Mouse (Mus musculus) intestine, embryonic 16.5 days (tissue): ENCODE measurements around the gene Ksr2. TPM values are rescaled to one million over a fixed set of nuclear protein-coding genes. Genes with fewer than 3 reads are reported as not detected.
"Not testable (repeated sequence)": the region's sequence is repeated elsewhere in the genome, so short reads cannot be mapped to it uniquely, and the experiment has no call there.

Source experiments
- ATAC-seq: fragments of 200-750 bp; cut with Nextera tagmentation; 2 replicates; pipeline ENCODE4 v1.8.0; 2017; ENCODE audit warnings: moderate TSS enrichment, moderate library complexity
- H3K27ac ChIP-seq: fragments of 300-500 bp; sonication (generic); 2 replicates; pipeline ENCODE4 v1.5.1; 2014; ENCODE audit warnings: mild to moderate bottlenecking, low read length
- H3K27me3 ChIP-seq: fragments of 300-500 bp; sonication (generic); replicated peaks from 2 replicates; pipeline ENCODE4 v1.6.1; 2014; ENCODE audit warnings: low read length, control low read depth, mixed read lengths; ENCODE audit not compliant: control insufficient read depth, insufficient read depth
- H3K36me3 ChIP-seq: fragments of 300-500 bp; sonication (generic); 2 replicates; pipeline ENCODE4 v1.6.1; 2014; ENCODE audit warnings: low read length, control low read depth; ENCODE audit not compliant: control insufficient read depth, insufficient read depth
- H3K4me1 ChIP-seq: fragments of 300-500 bp; sonication (generic); 2 replicates; pipeline ENCODE4 v1.6.1; 2014; ENCODE audit warnings: low read length, control low read depth, mixed read lengths; ENCODE audit not compliant: control insufficient read depth, insufficient read depth
- H3K4me2 ChIP-seq: fragments of 300-500 bp; sonication (generic); 2 replicates; pipeline ENCODE4 v1.6.1; 2014; ENCODE audit warnings: low read depth, low read length, control low read depth
- H3K4me3 ChIP-seq: fragments of 300-500 bp; sonication (generic); 2 replicates; pipeline ENCODE4 v1.5.1; 2014; ENCODE audit warnings: mild to moderate bottlenecking, low read length
- H3K9ac ChIP-seq: fragments of 300-500 bp; sonication (generic); 2 replicates; pipeline ENCODE4 v1.6.1; 2014; ENCODE audit warnings: low read depth, low read length
- H3K9me3 ChIP-seq: fragments of 300-500 bp; sonication (generic); 2 replicates; pipeline ENCODE4 v1.6.1; 2016; ENCODE audit warnings: low read length, control low read depth; ENCODE audit not compliant: control insufficient read depth
- WGBS: fragments of 180-500 bp; shearing (Covaris S2); extraction: QIAGEN DNeasy Blood & Tissue Kit; methylation state at CpG from one replicate; pipeline ENCODE4 v1.1.7; 2014; 5-methylcytosine and 5-hydroxymethylcytosine counted together
- polyA plus RNA-seq: library from polyadenylated mRNA; unstranded; fragments of >200 nt; fragmentation: Nextera tagmentation; extraction: Ambion mirVana; gene quantifications from 2 replicates; pipeline ENCODE4 v1.2.1, GENCODE M21; 2015

Gene Ksr2
- polyA plus RNA-seq, 1 experiment from 2014 or later = 0.20 TPM

DNA sequence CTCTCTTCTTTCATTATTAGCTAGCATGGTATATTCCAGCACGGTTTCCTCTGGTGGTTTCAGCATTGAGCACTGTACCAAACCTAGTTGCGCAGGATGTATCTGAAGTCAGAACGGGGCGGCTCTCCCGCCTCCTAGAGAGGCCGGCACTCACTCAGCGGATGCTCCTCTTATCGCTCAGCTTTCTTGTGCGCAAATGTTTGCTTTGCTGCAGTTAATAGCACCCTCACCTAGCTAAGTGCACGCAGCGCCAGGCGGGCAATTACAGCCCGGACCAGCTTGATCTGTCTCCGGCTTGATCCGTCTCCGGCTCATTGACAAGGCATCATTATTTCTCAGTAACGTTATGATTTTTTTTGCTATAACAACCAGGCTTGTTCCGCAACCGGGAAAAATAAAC is 179.5 kb downstream of the Ksr2 start:
- Histone ChIP-seq H3K9me3 (no peaks in the 10 kb centered on the region), H3K4me2 (no peak overlapping the region), H3K4me3 (no peak overlapping the region), H3K27ac (no peak overlapping the region), H3K4me1 (no peaks in the 10 kb centered on the region), H3K27me3 (no peaks in the 10 kb centered on the region), H3K9ac (no peak overlapping the region), H3K36me3 (no peaks in the 10 kb centered on the region)
- no peak for ATAC-seq
- 40% methylated on average over 19 of the region's 19 CpGs for WGBS

DNA sequence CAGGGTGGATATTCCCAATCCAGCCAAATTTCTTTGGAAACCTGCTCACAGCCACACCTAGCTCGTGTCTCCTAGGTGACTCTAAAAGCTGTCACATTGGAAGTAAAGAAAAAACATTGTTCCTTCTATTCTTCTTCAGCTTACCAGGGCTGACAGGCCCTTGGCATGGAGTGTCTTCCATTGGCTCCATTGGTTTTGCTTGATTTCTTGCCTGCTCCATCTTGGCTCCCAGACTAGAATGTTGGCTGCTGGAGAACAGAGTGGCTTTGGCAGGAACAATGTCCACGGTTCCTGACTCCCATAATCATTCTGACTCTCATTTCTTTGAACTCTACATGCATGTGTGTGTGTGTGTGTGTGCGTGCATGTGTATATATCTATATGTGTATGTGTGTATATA is 183.0 kb downstream of the Ksr2 start:
- Histone ChIP-seq H3K9me3 (no peaks in the 10 kb centered on the region), H3K9ac (no peak overlapping the region), H3K4me1 (no peaks in the 10 kb centered on the region), H3K36me3 (no peaks in the 10 kb centered on the region), H3K4me3 (no peak overlapping the region), H3K27ac (no peak overlapping the region), H3K4me2 (no peak overlapping the region), H3K27me3 (no peaks in the 10 kb centered on the region)
- WGBS = 82% methylated on average over 3 of the region's 3 CpGs
- ATAC-seq = no peak

DNA sequence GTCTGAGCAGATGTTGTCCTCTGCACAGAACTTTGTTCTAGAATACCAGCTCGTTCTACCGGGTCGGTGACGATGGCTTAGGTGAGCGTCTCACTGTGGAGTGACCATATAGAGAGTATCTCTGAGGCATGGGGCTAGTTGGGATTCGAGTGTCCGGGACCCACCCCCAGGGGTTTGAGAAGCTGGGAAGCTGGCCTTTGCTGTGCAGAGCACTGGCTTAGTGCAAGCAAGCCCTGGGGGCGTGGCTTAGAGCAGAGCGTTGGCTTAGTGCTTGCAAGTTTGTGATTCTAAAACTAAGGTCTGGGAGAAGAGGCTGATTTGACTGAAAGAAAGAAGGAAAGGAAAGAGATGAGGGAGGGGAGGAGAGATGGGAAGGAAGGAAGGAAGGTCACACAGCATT is 188.2 kb downstream of the Ksr2 start:
- WGBS = 60% methylated on average over 9 of the region's 9 CpGs
- ATAC-seq = no peak
- no peak overlapping the region for H3K9ac ChIP-seq

DNA sequence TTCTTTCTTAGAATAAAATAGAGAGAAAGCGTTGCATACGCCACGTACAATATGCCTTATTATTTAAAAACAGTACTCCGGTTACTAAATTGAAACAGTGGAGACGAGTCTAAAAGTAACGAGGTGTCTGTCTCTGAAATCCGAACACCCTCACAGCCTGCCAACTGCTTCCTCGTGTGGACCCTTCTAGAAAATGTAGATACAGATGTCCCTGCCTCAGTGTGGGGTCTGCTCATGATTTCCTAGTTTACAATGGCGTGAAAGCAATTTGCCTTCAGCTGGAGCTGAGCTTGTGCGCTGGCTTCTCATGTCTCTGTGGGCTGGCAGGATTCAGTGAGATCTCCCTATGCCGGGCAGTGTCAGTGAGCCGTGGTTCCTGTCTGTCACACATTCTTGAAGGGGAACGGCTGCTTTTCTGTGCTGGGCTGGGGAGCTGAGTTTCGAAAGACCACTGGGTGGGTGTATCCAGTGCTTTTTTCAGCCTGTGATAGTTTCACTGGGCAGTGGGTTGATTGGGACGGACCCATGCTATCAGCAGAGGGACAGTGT is 194.0 kb downstream of the Ksr2 start:
- Histone ChIP-seq H3K36me3 (no peaks in the 10 kb centered on the region), H3K9me3 (no peaks in the 10 kb centered on the region), H3K4me1 (0 out of 2 replicates have a peak, but pooled peaks cover 3% of the 10 kb centered on the region), H3K4me2 (no peak overlapping the region), H3K9ac (no peak overlapping the region), H3K27me3 (no peaks in the 10 kb centered on the region), H3K27ac (no peak overlapping the region), H3K4me3 (no peak overlapping the region)
- no peak for ATAC-seq
- WGBS = 70% methylated on average over 15 of the region's 15 CpGs

More for the DNA sequence above, 188.2 kb downstream of the Ksr2 start:
- Histone ChIP-seq H3K9me3 (no peaks in the 10 kb centered on the region), H3K4me2 (no peak overlapping the region), H3K4me1 (0 out of 2 replicates have a peak, but pooled peaks cover 3% of the 10 kb centered on the region), H3K36me3 (no peaks in the 10 kb centered on the region), H3K4me3 (no peak overlapping the region), H3K27me3 (no peaks in the 10 kb centered on the region), H3K27ac (no peak overlapping the region)

DNA sequence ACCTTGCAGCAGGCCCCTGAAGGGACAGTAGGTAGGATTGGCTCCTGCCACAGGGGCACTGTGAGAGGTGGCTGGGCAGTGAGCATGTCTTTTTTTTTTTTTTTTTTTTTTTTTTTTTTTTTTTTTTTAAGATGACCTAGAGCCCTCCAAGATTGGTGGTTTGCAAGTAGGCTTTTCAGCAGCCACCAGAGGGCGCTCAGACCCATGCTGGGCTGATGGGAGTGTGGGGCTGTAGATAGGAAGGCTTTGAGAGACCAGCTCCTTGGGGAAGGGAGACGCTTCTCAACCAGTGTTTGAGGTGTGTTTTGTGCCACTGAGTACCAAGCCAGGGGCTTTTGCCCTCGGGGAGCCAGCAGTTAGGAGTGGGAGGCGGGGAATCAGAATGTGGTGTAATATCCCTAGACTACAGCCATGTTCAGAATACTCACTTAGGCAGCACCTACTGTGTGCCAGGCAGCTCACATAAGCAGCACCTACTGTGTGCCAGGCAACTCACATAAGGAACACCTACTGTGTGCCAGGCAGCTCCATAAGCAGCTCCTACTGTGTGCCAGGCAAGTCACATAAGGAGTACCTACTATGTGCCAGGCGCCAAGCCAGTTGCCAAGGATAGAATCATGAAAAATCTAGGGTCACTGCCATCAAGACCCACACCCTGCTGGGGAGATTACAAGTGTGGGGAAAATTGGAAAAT is 200.7 kb downstream of the Ksr2 start:
- peak; percentile 59 for ATAC-seq
- Histone ChIP-seq H3K9me3 (no peaks in the 10 kb centered on the region), H3K36me3 (no peaks in the 10 kb centered on the region), H3K4me3 (no peak overlapping the region), H3K27ac (no peak overlapping the region), H3K9ac (no peak overlapping the region), H3K4me1 (no peaks in the 10 kb centered on the region), H3K4me2 (no peak overlapping the region), H3K27me3 (no peaks in the 10 kb centered on the region)
- 38% methylated on average over 5 of the region's 5 CpGs for WGBS

DNA sequence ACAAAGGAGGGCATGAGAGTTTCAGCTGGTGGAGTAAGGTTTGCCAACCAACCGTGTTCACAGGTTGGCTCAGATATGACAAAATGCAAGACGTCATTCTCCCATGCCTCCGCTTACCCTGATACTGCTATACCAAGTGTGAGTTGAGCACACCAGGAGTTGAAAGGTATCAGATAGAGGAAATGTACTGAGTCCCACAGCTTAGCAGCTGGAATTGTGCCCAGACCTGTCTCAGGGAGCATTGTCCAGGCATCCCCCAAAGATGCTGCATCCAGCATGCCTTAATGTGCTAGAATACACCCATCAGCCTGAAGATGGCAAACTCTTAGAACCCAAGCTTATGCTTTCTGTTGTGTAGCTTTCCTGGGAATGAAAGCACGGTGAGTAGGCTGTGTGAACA is 206.5 kb downstream of the Ksr2 start:
- Histone ChIP-seq H3K4me3 (no peak overlapping the region), H3K27me3 (no peaks in the 10 kb centered on the region), H3K4me1 (no peaks in the 10 kb centered on the region), H3K9me3 (no peaks in the 10 kb centered on the region), H3K9ac (no peak overlapping the region), H3K27ac (no peak overlapping the region), H3K4me2 (no peak overlapping the region), H3K36me3 (no peaks in the 10 kb centered on the region)
- 81% methylated on average over 4 of the region's 4 CpGs for WGBS
- no peak for ATAC-seq

DNA sequence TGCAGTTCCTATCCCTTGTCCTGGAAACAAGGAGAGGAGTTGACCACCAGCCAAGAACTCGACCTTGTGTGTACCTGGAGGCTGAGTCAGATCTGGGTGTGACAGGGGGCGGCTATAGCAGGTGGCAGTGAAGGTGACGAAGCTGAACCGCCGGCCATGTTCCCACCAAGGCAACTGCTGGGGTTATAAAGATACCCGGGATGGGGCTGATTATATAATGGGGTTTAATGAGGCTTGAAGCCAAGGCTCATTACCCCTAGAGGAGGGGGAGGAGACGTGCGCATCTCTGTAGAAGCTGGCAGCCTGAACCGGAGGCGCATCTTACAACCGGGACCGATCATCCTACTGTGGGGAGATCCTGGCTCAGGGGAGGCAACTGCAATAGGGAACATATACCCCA is 208.4 kb downstream of the Ksr2 start:
- H3K4me3 ChIP-seq = no peak overlapping the region
- H3K9ac ChIP-seq = no peak overlapping the region
- no peaks in the 10 kb centered on the region for H3K4me1 ChIP-seq
- H3K27ac ChIP-seq = no peak overlapping the region
- no peaks in the 10 kb centered on the region for H3K27me3 ChIP-seq
- no peaks in the 10 kb centered on the region for H3K9me3 ChIP-seq
- WGBS = 67% methylated on average over 12 of the region's 12 CpGs
- ATAC-seq = no peak
- H3K4me2 ChIP-seq = no peak overlapping the region
- no peaks in the 10 kb centered on the region for H3K36me3 ChIP-seq

DNA sequence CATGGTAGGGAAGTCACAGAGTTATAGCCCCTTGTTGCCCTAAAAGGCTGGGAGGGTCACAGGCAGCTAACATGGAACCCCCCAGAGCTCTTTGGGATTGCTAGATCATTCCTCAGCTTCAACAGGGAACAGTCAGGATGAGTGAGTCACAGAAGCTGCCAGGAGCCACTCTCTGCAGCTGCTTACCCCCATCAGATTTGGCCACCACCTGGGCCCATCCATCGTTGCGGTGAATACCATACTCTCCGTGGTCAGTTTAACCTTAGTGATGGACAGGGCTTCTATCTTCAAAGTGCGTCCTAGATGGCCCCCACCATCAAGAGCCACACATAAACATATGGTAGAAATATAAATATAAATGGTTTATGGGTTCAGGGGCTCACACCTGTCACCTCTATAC is 209.4 kb downstream of the Ksr2 start:
- not testable (repeated sequence) for ATAC-seq, H3K27me3 ChIP-seq, H3K4me2 ChIP-seq, H3K4me1 ChIP-seq, H3K4me3 ChIP-seq, H3K9ac ChIP-seq, H3K9me3 ChIP-seq, H3K27ac ChIP-seq, H3K36me3 ChIP-seq
- 78% methylated on average over 4 of the region's 4 CpGs for WGBS

DNA sequence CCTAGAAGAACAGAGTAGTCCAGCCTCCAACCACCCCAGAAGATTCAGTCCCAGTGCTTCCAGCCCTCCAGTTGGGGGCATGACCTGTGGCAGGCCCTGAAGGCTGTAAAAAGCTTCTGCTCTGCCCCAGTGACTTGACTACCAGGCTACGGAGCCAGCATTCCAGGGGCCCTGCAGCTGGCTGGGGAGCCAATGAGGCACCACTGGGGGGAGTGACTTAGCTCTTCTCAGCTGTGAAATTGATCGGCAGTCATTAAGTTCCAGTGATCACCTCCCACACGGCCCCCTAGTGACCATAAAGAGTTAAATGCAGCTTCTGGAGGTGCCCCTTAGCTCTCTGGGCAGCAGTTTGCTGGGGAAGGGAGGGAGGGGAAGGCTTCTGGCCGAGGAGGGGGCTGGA is 213.1 kb downstream of the Ksr2 start:
- Histone ChIP-seq H3K36me3 (no peaks in the 10 kb centered on the region), H3K27ac (no peak overlapping the region), H3K9ac (no peak overlapping the region), H3K4me1 (no peaks in the 10 kb centered on the region), H3K4me3 (no peak overlapping the region), H3K27me3 (no peaks in the 10 kb centered on the region), H3K9me3 (no peaks in the 10 kb centered on the region), H3K4me2 (no peak overlapping the region)
- ATAC-seq = no peak
- 5% methylated on average over 4 of the region's 4 CpGs for WGBS

DNA sequence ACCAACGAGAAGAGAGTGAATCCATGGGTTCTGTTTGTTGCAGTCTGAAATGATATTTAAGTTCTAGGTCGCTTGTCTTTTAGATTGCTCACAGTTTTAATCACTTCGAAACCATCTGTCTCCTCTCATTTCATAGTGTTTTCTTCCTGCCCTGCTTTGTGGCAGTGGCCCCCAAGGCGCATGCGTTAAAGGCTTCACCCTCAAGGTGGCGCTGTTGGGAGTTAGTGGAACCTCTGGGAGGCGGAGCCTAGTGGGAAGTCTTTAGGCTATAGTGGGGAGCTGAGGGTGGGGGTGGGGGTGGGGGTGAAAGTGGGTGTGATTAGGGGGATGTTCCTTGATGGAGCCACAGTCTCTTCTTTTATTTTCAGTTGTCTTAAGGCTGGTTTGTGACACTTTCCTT is 214.6 kb downstream of the Ksr2 start:
- H3K4me2 ChIP-seq = no peak overlapping the region
- no peak overlapping the region for H3K9ac ChIP-seq
- 51% methylated on average over 7 of the region's 7 CpGs for WGBS
- no peaks in the 10 kb centered on the region for H3K4me1 ChIP-seq
- H3K9me3 ChIP-seq = no peaks in the 10 kb centered on the region
- no peak overlapping the region for H3K4me3 ChIP-seq
- no peak for ATAC-seq
- H3K36me3 ChIP-seq = no peaks in the 10 kb centered on the region
- H3K27me3 ChIP-seq = no peaks in the 10 kb centered on the region
- no peak overlapping the region for H3K27ac ChIP-seq
